Mouse (Mus musculus): ENCODE measurements around the gene Zbtb9. TPM values are rescaled to one million over a fixed set of nuclear protein-coding genes. Genes with fewer than 3 reads are reported as not detected.

Gene Zbtb9
- total RNA-seq, 2 experiments from 2014 or later, result 16.3 to 18.3 TPM

- TF ChIP-seq CTCF (IDR thresholded peaks at IDR 0.05), result no peak
- peak overlapping the region; percentile 48 for H3K4me3 ChIP-seq
- peak overlapping the region; percentile 70 for H3K27ac ChIP-seq
- intact Hi-C loops (cut with DNase I), result no loop called here
- no peak for DNase-seq (ENCODE audit: extremely low spot score in 1 of 2, low spot score in 2 of 2)
Observed at GRCm38 (mm10) chr17:27056170-27056569, 83.2 kb downstream of the Zbtb9 start.

- peak; percentile 24 to 40 for DNase-seq (ENCODE audit: extremely low spot score in 1 of 2, low spot score in 2 of 2)
- no peak for TF ChIP-seq CTCF (IDR thresholded peaks at IDR 0.05)
- intact Hi-C loops (cut with DNase I), result no loop called here
- Histone ChIP-seq H3K4me3 (peak within 1 kb of the TSS; percentile 48), H3K27ac (peak within 1 kb of the TSS; percentile 70)
Observed at GRCm38 (mm10) chr17:27056812-27057516, 84.0 kb downstream of the Zbtb9 start, which contains the start of gene Itpr3. Itpr3 (plus strand) TSS chr17:27057304.

- peak overlapping the region; percentile 32 for H3K27ac ChIP-seq
Observed at GRCm38 (mm10) chr17:27057517-27058055, 84.6 kb downstream of the Zbtb9 start.

More at GRCm38 (mm10) chr17:27057517-27058055, 84.6 kb downstream of the Zbtb9 start:
- TF ChIP-seq CTCF (IDR thresholded peaks at IDR 0.05), result no peak
- no peak for DNase-seq (ENCODE audit: extremely low spot score in 1 of 2, low spot score in 2 of 2)
- H3K4me3 ChIP-seq, result peak overlapping the region; percentile 48
- intact Hi-C loops (cut with DNase I), result no loop called here

Small RNA genes lying within 50 kb of the gene (microRNA-seq; reads per million reads assigned to microRNA genes)
- gene Mir3083 (20.2 to 25.8 reads per million in 2 experiments), gene Mir6968 (4.5 to 6.8 reads per million in 2 experiments)

Other genes with a start within 250 kb of the Zbtb9 start
- gene Bnip1, start 192.1 kb upstream of the Zbtb9 start, total RNA-seq (2021), result 10 to 100 TPM; 32.6 to 34.6 TPM
- gene Nkx2-5, start 128.2 kb upstream of the Zbtb9 start, total RNA-seq (2021), result not detected
- 1 to 10 TPM; 3.3 to 4.6 TPM for gene Kifc5b, start 56.1 kb upstream of the Zbtb9 start, total RNA-seq (2021)
- gene Phf1, start 40.1 kb upstream of the Zbtb9 start, total RNA-seq (2021), result 10 to 100 TPM; 33.8 to 39.5 TPM
- gene Cuta, start 33.6 kb upstream of the Zbtb9 start, total RNA-seq (2021), result 100 to 1,000 TPM; 103 to 110 TPM
- gene Syngap1, start 31.9 kb upstream of the Zbtb9 start, total RNA-seq (2021), result 100 to 1,000 TPM; 452 to 471 TPM
- gene Bak1, start 55.8 kb downstream of the Zbtb9 start, total RNA-seq (2021), result 10 to 100 TPM; 13.0 to 14.0 TPM
- 1 to 10 TPM; 2.2 to 3.3 TPM for gene Itpr3, start 84.1 kb downstream of the Zbtb9 start, total RNA-seq (2021)
- 100 to 1,000 TPM; 215 to 245 TPM for gene Uqcc2, start 160.7 kb downstream of the Zbtb9 start, total RNA-seq (2021)
- under 1 TPM; 0.38 to 0.47 TPM for gene Ip6k3, start 194.6 kb downstream of the Zbtb9 start, total RNA-seq (2021)
- gene Lemd2, start 231.3 kb downstream of the Zbtb9 start, total RNA-seq (2021), result 10 to 100 TPM; 45.3 to 45.7 TPM

All from left cerebral cortex, adult 2 months (tissue).